ENCODE assay signal across 8 mouse cellular contexts in the genomic region with DNA sequence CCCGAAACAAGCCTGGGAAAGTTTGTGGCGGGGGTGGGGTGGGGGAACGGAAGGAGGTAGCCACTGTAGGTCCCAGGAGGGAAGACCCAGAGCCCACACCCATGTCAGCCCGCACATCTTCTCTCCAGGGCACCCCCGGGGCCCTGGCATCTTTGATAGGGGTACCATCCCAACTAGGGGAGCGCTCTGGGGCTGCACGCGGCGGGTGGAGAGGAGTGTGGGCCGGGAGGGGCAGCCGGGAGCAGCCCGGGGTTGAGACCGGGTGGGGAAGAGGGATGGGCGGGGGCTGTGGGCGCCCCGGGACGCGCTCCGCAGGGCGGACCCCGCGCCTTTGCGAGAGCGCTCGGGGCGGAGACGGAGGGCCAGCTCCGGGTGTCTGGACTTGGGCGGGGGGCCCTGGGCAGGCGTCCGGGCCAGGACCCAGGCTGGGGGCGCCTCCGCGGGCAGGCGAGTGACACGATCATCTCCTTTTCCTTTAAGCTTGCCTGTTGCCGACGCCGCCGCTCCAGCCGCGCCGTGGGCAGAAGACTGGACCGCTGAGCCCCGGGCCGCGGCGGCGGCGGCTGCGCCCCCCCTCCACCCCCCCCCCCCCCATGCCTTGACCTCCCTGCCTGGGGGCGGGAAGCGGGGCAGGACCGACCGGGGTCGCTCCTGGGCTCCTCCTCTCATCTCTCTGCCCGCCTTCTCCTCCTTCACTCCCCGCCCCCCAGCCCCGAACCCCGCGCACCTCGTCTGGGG. TPM values are rescaled to one million over a fixed set of nuclear protein-coding genes. Genes with fewer than 3 reads are reported as not detected.
A peak's percentile ranks its signal among the peaks of the same experiment; 100 is the strongest.
DNase-seq lines count a peak whose midpoint lies in the region; ATAC-seq and TF ChIP-seq lines count a peak whose summit lies in the region.

No protein-coding gene starts in this region.

- no peaks in the 10 kb centered on the region; the same call in 1 of the 2 replicates for H3K27me3 ChIP-seq in thymus, adult 2 months (ENCODE audit: control insufficient read depth, insufficient read depth, low read length)
- peaks cover 16% of the 10 kb centered on the region for H3K27me3 ChIP-seq in intestine, embryonic 16.5 days (replicated peaks; ENCODE audit: control insufficient read depth, insufficient read depth, low read length)

- TF ChIP-seq POLR2A in thymus, adult 2 months (IDR thresholded peaks at IDR 0.05; ENCODE audit: control insufficient read depth, extremely low read depth, insufficient read depth, low read length, poor library complexity): no peak
- no peak for TF ChIP-seq POLR2A in lung, adult 2 months (IDR thresholded peaks at IDR 0.05; ENCODE audit: borderline replicate concordance, extremely low read depth, low read depth, low read length)

- H3K4me1 ChIP-seq in thymus, adult 2 months (replicated peaks; ENCODE audit: control insufficient read depth, insufficient read depth, low read length): 0 out of 2 replicates have a peak, but pooled peaks cover 2% of the 10 kb centered on the region
- peaks cover 24% of the 10 kb centered on the region for H3K4me1 ChIP-seq in intestine, embryonic 16.5 days (ENCODE audit: control insufficient read depth, insufficient read depth, low read length)
- H3K4me1 ChIP-seq in lung, adult 2 months (ENCODE audit: control insufficient read depth, insufficient read depth, low read length): peaks cover 6% of the 10 kb centered on the region; the same call in 1 of the 2 replicates

- H3K9ac ChIP-seq in intestine, embryonic 16.5 days (ENCODE audit: low read depth, low read length): peak overlapping the region; percentile 81

- WGBS in thymus, adult 2 months: 1% methylated on average over 46 of the region's 62 CpGs
- WGBS in intestine, embryonic 16.5 days: 0% methylated on average over 35 of the region's 62 CpGs
- WGBS in lung, adult 2 months: under 1% methylated on average over 44 of the region's 62 CpGs

- no peaks in the 10 kb centered on the region for H3K36me3 ChIP-seq in thymus, adult 2 months (ENCODE audit: control insufficient read depth, insufficient read depth, low read length)
- no peaks in the 10 kb centered on the region for H3K36me3 ChIP-seq in intestine, embryonic 16.5 days (ENCODE audit: control insufficient read depth, insufficient read depth, low read length)

- peak overlapping the region; percentile 49 for H3K4me3 ChIP-seq in thymus, adult 2 months (ENCODE audit: control insufficient read depth, insufficient read depth, low read length)
- H3K4me3 ChIP-seq in intestine, embryonic 16.5 days (ENCODE audit: low read length): peak overlapping the region; percentile 81
- peak overlapping the region; percentile 95 for H3K4me3 ChIP-seq in lung, adult 2 months (replicated peaks; ENCODE audit: extremely low read depth, low read depth, low read length)

- no peak for TF ChIP-seq CTCF in thymus, adult 2 months (IDR thresholded peaks at IDR 0.05; ENCODE audit: borderline replicate concordance, control insufficient read depth, extremely low read depth, insufficient read depth, low read length, poor library complexity)
- TF ChIP-seq CTCF in lung, adult 2 months (IDR thresholded peaks at IDR 0.05; ENCODE audit: insufficient read depth, low read length): no peak

- no peak for DNase-seq in thymus, adult 2 months
- no peak for DNase-seq in thymus, postnatal 25 days
- DNase-seq in gastrocnemius, postnatal 4 days (ENCODE audit: low spot score in 2 of 2): peak; percentile 63 to 78
- peak; percentile 48 for DNase-seq in lung, adult 2 months
- peak; percentile 54 for DNase-seq in ovary, postnatal 14 days (ENCODE audit: low spot score)
- no peak for DNase-seq in MN1 (ENCODE audit: low spot score)

- H3K27ac ChIP-seq in thymus, adult 2 months (ENCODE audit: control insufficient read depth, insufficient read depth, low read length): no peak overlapping the region
- peak overlapping the region; percentile 91 for H3K27ac ChIP-seq in intestine, embryonic 16.5 days (ENCODE audit: low read length)

- ATAC-seq in common myeloid progenitor, adult 5-6 weeks (replicated peaks; ENCODE audit: low read depth, poor library complexity, severe bottlenecking): peak; percentile 12; the same call in 1 of the 2 replicates
- peak; percentile 79 for ATAC-seq in intestine, embryonic 16.5 days

- H3K4me2 ChIP-seq in intestine, embryonic 16.5 days (ENCODE audit: low read depth, low read length): peak overlapping the region; percentile 96

- H3K9me3 ChIP-seq in intestine, embryonic 16.5 days (ENCODE audit: control insufficient read depth, low read length): no peaks in the 10 kb centered on the region

RNA-seq across cellular contexts. Expression of gene Tshz3, which starts 0.6 kb away (rescaled TPM):
- polyA plus RNA-seq in thymus, adult 2 months (2012; rRNA removed): 0.44 and 0.52 TPM in 2 replicates
- 0.14 and 0.58 TPM in 2 replicates for total RNA-seq in common myeloid progenitor, adult 5-6 weeks (2017)
- 10 to 100 TPM; 15.9 to 18.8 TPM for total RNA-seq in gastrocnemius, postnatal 4 days (2021)
- 9.7 and 10.4 TPM in 2 replicates for polyA plus RNA-seq in intestine, embryonic 16.5 days (2015; fragmentation: Nextera tagmentation; extraction: Ambion mirVana)
- 3.2 and 5.1 TPM in 2 replicates for polyA plus RNA-seq in lung, adult 2 months (2012; rRNA removed)

Comparison
In these comparisons a context has a peak if more than half of its experiments do, and no peak if none do; other contexts are left out.
1. DNase-seq: peak in gastrocnemius, postnatal 4 days (2 of 2), lung, adult 2 months (single experiment) and ovary, postnatal 14 days (single experiment); none in thymus, adult 2 months (single experiment), thymus, postnatal 25 days (single experiment) and MN1 (single experiment).
2. Peak in every context shown above with its lines, with median percentiles within 50 percentile points of each other: H3K4me3 ChIP-seq.